Mouse (Mus musculus): Measurements from ENCODE around the gene Wfdc11.

- TF ChIP-seq CTCF (IDR thresholded peaks at IDR 0.05; ENCODE audit: extremely low read depth, insufficient read depth, low read length) (no peak), POLR2A (IDR thresholded peaks at IDR 0.05; ENCODE audit: extremely low read depth, insufficient read depth, low read length) (no peak)
Measured at GRCm38 (mm10) chr2:164635266-164635665, 38.6 kb downstream of the Wfdc11 start.

Measured in cortical plate, adult 2 months (tissue).